Mouse (Mus musculus) megakaryocyte progenitor cell, adult 5-6 weeks (primary cell): Measurements from ENCODE around the gene Klhdc3. TPM values are rescaled to one million over a fixed set of nuclear protein-coding genes. Genes with fewer than 3 reads are reported as not detected.

Source experiments
- ATAC-seq: replicated peaks from 2 replicates; pipeline ENCODE4 v1.8.0; 2016; ENCODE audit warnings: mild to moderate bottlenecking, moderate TSS enrichment, inconsistent platforms; ENCODE audit not compliant: poor library complexity
- total RNA-seq, 2 experiments: library from RNA; stranded (forward) in 1 of 2; stranded (reverse) in 1 of 2; fragments of 157-497, 149-512 nt in 1 of 2; fragments of 200-1000 nt in 1 of 2; gene quantifications; 2 replicates each; pipeline versions ENCODE4 v1.2.3 to v1.2.4; 2015 to 2017

Gene Klhdc3
- total RNA-seq (2015): 36.4 and 40.8 TPM in 2 replicates
- 26.3 and 27.8 TPM in 2 replicates for total RNA-seq (2017)

GRCm38 (mm10) chr17:46680760-46681373 is at the start of gene Klhdc3:
Klhdc3 (minus strand) TSS chr17:46680914.
- peak; percentile 94 for ATAC-seq

DNA sequence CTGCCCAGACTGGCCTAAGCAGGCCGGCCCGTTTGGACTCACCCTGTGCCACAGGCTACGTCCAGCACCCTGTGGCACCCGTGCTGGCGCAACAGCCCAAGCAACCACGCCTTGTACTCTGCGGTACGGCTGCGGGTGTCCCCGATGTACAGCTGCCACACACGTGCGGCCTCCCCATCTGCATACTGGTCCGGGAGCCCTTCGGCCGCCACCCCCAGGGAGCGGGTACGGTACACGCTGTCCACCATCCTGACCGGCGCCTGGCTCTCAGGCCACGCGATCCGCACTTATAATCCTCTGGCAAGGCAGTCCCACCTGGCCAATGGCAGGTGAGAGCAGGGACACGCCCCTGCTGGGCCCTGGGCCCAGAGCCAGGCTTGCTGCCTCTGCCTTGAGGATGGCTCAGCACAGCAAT is 48.2 kb upstream of the Klhdc3 start, which contains the start of gene Gnmt:
TSS of gene Gnmt (minus strand) at position 265 of the 415 bp plus-strand sequence.
- ATAC-seq: peak; percentile 5; the same call in 1 of the 2 replicates

GRCm38 (mm10) chr17:46728496-46728895 is 47.8 kb upstream of the Klhdc3 start:
- ATAC-seq: no peak

- ATAC-seq: no peak
Observed at GRCm38 (mm10) chr17:46728021-46728420, 47.3 kb upstream of the Klhdc3 start.

DNA sequence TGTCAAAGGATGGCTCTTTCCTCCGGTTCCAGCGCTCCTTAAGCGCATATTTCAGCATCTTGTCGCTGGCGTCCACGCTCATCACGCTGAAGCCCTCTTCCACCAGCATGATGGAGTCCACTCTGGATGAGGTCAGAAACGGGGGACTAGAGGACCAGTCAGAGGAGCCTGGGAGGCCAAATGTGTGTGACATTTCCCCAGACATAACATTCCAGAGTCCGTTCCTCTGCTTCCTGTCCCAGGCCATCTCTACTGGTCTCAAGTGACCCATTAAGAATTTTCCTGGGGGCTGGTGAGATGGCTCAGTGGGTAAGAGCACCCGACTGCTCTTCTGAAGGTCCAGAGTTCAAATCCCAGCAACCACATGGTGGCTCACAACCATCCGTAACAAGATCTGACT is 46.6 kb upstream of the Klhdc3 start:
- no peak for ATAC-seq

DNA sequence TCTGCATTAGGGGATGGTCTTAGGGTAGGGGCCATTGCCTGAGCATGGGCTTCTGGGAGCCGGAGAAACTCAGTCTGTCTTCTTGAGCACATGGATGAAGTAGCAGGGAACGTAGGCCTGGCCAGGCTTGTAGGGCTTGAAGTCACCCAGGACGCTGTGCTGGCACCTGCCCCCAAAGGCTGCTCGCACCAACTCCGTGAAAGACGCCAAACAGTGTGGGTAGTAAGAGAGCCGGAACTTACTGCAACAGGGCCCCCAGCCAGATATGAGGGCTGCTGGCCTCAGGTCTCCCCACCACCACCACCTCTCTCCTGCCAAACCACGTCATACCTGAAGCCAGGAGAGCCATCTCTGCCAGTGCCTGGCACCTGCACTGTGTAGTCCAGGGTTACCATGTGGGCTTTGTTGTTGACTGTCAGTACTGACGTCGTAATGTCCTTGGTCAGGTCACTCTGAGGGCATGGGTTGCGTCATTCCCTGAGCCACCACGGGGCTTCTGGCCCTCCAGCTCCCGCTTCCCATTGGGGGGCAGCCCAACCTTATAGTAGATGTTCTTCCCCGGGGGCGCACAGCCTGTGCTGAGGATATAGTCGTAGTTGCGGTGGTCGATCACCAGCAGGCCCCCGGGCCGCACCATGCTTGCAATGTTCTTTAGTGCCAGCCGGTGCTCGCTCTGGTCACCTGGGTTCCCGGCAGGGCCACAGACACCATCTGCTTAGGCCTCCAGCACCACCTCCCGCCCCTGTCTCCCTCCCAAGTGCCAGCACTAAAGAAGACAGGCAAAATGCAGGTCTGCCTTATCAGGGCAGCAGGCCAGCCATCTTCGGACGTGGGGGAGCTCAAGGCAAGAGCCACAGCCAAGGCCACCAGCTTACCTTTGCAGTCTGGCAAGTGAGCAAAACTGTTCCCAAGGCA is 45.3 kb upstream of the Klhdc3 start:
- ATAC-seq: no peak

DNA sequence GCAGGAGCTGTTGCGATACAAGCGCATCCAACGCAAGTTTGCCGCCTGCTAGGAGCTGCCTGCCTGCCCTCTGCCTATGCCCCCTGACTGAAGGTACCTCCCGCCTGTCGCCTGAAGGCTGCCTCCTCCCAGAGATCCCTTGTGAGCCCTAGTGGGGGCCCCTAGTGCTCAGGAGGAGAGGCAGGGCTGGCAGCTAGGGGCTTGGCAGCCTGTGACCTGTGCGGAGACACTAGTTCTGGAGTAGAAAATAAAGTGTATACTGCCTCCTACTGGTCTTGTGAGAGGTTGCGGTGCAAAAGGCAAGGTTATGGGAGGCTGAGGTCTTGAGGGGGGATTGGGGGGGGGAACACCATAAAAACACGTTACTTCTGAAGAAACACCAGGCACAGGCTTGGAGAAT is 44.6 kb upstream of the Klhdc3 start:
- ATAC-seq: peak; percentile 81

- ATAC-seq: no peak
Observed at GRCm38 (mm10) chr17:46724477-46725084, 43.9 kb upstream of the Klhdc3 start.

GRCm38 (mm10) chr17:46721077-46721476 is 40.4 kb upstream of the Klhdc3 start:
- no peak for ATAC-seq

DNA sequence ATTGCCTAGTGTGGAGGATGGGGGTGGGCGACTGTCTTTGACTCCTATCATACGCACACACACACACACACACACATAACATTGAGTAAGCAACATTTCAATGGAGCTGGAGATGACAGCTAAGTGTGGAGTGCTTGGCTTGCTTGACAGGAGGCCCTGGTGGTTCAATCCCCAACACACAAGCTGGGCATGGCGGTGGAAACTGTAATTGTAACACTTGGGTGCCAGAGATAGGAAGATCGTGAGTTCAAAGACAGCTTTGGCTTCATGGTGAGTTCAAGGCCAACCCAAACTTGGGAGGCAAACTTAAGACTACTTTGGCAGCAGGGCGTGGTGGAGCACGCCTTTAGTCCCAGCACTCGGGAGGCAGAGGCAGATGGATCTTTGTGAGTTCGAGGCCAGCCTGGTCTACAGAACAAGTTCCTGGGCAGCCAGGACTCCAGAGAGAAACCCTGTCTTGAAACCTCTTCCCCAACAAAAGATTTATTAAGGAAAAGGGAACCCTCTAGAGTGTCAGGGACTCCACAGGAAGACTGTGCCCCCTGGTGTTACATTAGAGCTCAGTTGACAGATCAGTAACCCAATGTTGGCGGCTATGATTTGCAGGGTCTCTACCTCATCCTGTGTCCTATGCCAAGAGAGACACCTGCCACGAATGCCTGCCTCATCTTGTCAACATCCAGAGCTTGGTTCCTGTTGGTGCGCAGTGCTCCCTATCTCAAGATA is 34.2 kb upstream of the Klhdc3 start:
- no peak for ATAC-seq

DNA sequence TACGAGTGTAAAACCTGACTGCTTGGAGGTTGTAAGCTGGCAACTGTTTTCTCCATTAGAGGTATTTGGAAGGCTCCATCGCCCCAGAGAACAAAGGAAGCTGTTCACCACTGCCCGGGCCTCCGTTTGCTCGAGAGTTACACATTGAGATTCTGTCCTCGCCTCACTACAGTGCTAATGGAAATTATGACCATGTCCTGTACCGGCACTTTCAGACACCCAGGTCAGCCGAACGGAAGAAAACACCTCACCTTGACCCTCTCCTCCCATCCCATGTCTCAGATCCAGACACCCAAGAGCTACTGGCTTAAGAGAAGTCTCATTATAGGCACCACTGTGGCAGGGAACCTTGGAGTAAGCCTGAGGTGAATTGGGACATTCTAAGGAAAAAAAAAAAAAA is 33.1 kb upstream of the Klhdc3 start:
- ATAC-seq: no peak

GRCm38 (mm10) chr17:46712442-46712841 is 31.7 kb upstream of the Klhdc3 start:
- no peak; the same call in 1 of the 2 replicates for ATAC-seq

GRCm38 (mm10) chr17:46711612-46712271 is 31.0 kb upstream of the Klhdc3 start:
- peak; percentile 15 for ATAC-seq

DNA sequence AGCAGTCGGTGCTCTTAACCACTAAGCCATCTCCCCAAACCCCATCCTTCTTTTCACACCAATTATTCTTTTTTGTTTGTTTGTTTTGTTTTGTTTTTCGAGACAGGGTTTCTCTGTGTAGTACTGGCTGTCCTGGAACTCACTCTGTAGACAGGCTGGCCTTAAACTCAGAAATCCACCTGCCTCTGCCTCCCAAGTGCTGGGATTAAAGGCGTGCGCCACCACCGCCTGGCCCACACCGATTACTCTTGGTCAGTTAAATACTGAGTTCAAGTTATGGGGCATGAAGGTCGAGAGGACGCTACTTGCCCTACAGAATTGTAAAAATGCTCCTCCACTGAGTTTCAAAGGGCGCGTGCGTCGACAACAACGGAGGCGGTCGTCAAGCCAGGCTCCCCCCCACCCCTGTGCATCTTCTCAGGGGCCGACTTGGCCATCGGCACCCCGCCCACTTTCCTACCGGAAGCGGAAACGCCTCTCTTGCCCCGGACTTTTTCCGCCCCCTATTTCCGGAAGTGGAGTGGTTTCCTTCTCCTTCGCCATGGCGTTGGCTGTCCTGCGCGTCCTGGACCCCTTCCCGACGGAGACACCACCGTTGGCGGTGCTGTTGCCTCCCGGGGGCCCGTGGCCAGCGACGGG is 30.4 kb upstream of the Klhdc3 start, which contains the start of gene Pex6:
TSS of gene Pex6 (plus strand) at position 505 of the 639 bp plus-strand sequence.
- ATAC-seq: peak; percentile 97

DNA sequence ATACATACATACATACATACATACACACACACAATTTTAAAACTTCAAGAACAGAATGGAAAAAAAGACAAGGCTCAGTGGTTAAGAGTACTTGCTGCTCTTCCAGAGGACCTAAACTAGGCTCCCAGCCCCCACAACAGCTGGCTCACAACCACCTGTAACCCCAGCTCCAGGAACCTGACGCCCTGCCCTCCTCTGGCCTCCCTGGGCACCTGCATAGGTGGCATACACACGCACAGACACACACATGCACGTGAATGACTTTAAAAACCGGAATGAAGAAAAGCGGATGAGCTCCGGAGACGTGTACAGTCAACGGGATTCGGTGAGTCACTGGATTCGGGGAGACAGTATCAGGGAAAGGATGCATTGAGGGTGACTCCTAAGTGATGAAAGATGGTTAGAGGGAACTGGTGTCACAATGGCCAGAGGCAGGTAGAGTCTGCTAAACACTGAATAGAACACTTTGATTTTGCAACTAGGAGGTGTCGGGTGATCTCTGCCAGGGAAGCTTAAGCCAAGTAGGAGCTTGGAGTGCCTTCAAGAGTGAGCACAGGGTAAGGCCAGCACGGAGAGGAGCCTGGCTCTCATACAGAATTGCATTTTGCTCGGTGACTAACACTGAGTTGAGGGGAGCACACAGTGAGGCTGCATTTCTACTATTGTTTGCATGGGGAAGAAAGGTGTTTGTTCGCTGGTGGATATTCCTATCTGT is 25.8 kb upstream of the Klhdc3 start:
- no peak for ATAC-seq

DNA sequence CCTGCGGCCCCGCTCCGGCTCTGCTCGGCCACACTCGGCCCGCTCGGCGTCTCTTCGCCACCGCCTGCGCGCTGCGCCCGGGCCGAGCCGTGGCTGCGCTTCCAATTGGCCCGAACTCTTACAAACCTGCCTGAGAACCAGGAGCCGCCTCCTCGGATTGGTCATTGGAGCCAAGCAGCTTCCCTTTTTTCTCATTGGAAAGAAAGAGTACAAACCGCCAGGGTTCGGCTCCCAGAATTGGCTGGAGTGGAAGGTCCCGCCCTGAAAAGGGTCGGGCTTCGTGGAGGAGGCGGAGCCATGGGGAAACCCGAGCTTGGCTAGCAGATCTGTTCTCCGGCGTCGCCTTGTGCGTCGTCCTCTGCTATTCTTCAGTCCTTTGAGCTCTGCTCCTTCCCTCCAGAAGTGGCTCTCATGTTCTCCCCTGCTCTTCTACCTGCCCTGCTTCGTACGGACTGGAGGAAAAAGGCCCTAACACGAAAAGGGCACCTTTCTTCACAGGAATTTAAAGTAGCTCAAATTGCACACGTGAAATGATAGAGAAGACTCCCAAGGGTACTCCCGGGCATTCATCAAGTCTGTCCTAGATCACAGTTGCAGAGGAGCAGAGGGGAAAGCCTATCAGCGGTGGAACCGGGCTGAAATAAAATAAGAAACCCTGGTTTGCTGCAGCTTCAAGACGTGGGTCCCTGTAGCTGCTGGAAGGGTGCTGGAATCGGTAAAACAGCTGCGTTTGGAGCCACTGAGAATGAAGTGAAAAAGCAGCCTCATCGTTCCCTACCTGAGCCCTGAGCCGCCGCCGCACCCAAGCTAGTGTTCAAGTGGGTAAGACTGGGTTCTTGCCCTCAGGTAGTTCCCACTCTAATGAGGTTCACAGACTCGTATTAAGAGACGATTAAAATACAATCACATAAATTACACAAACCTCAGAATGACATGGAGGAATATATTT is 24.4 kb upstream of the Klhdc3 start, which contains the start of gene Ppp2r5d:
TSS of gene Ppp2r5d (minus strand) at position 225 of the 949 bp plus-strand sequence.
- ATAC-seq: peak; percentile 97

- no peak for ATAC-seq
Observed at GRCm38 (mm10) chr17:46703971-46704886, 23.5 kb upstream of the Klhdc3 start.
